Mouse (Mus musculus) erythroid progenitor cell, adult 5-6 weeks (primary cell): Measurements from ENCODE around the gene Cdk6. TPM values are rescaled to one million over a fixed set of nuclear protein-coding genes. Genes with fewer than 3 reads are reported as not detected.

Source experiments
- ATAC-seq: replicated peaks from 2 replicates; pipeline ENCODE4 v1.8.0; 2016; ENCODE audit warnings: moderate number of reproducible peaks, mild to moderate bottlenecking, moderate TSS enrichment, inconsistent platforms; ENCODE audit not compliant: poor library complexity, low FRiP score, severe bottlenecking
- total RNA-seq, 2 experiments: library from RNA; stranded (forward) in 1 of 2; stranded (reverse) in 1 of 2; fragments of 150-400 nt in 1 of 2; fragments of 186-747, 209-891 nt in 1 of 2; gene quantifications; 2 replicates each; pipeline versions ENCODE4 v1.2.3 to v1.2.4; 2015 to 2017; ENCODE audit warnings: low replicate concordance in 2 of 2

Cdk6 gene
- total RNA-seq, 2 experiments from 2014 or later = 10.4 to 26.8 TPM

DNA sequence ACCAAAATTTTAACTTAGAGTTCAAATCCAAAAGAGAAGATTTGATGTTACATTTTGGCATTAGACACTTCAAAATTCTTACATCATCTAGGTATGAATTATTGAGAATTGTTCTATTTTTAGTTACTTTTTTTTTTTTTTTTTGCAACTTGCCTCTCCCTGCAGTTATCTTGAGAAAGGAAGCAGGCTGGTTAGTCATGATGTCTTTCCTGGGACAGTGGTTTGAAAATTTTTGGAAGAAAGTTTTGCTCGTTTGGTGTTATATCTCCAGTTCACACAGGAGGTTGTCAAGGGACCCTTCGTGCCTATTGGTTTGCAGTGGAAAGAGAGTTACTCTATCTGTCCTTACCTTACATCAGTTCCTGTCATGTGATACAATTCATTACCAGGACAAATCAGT is 29.9 kb downstream of the Cdk6 start:
- ATAC-seq = no peak

GRCm38 (mm10) chr5:3373170-3373569 is 31.9 kb downstream of the Cdk6 start:
- ATAC-seq = no peak

GRCm38 (mm10) chr5:3374763-3375162 is 33.5 kb downstream of the Cdk6 start:
- no peak for ATAC-seq

- ATAC-seq = no peak
Measured at GRCm38 (mm10) chr5:3376167-3376566, 34.9 kb downstream of the Cdk6 start.

- no peak for ATAC-seq
Measured at GRCm38 (mm10) chr5:3379252-3379651, 38.0 kb downstream of the Cdk6 start.

- ATAC-seq = no peak
Measured at GRCm38 (mm10) chr5:3380692-3381233, 39.5 kb downstream of the Cdk6 start.

DNA sequence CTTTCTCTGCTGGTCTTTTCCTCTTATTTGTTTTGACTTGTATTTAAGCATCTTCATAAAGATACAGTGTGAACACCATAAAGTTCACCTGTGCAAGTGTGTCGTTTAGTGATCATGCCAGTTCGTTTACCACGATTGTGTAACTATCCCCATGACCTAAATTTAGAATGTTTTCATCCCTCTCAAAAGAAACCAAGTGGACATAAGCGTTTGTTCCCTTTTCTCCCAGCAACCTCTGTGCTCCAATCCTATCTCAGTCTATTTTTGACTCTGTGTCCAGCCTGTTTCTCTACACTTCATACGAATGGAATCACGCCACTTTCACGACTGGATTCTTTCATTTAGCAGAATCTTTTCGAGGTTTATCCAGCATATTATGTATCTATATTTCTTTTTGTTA is 40.5 kb downstream of the Cdk6 start:
- no peak for ATAC-seq

- no peak for ATAC-seq
Measured at GRCm38 (mm10) chr5:3382343-3383040, 41.2 kb downstream of the Cdk6 start.

- no peak for ATAC-seq
Measured at GRCm38 (mm10) chr5:3383547-3383946, 42.3 kb downstream of the Cdk6 start.

- 0 out of 2 replicates have a peak, but pooled peaks have one; percentile 40 for ATAC-seq
Measured at GRCm38 (mm10) chr5:3385078-3385477, 43.8 kb downstream of the Cdk6 start.

DNA sequence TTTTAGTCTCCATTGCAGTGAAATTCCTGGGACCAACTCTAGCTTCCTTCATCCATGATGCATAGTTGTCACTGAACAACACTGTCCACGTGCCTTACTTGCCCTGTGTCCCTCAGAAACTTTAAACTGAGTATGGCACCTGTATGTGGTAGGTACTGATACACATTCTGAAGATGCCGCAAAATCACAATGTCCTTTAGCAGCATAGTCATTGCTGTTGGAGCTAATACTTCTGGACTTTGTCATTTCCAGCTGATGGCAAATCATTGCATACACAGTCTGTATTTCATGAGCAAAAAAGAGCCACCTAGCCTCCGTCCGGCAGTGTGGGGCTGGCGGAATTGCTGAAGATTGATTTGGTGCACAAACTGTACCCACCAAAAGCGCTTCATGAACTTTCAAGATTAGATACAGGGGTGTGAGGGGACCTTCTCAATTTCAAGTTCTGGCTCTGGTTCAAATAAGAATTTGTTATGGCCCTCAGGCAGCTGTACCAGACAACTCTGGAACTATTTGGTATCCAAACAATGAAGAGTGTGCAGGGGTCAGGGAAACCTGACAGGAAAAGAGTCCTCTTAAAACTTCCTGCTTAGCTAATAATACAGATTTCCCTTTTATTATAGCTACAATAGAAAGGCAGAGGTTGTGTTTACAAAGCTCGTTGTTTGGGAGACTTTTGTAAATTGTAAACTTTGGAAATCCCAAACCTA is 44.9 kb downstream of the Cdk6 start:
- ATAC-seq = no peak

DNA sequence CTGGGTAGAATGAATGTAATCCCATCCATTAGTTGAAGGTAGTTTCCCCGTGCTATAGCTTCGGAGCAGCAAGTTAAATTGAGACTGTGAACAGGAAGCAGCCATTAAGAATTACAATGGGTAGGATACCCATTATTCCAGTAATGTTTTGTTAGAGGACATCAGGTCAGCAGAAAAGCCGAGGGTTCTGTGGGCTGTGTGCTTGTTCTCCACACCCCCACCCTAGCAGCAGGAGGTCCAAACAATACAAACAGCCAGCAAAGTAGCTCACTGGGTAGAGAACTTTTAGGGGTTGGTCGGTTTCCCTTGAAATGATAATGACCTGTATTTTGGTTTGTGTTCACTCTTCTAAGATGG is 45.4 kb downstream of the Cdk6 start:
- no peak for ATAC-seq

DNA sequence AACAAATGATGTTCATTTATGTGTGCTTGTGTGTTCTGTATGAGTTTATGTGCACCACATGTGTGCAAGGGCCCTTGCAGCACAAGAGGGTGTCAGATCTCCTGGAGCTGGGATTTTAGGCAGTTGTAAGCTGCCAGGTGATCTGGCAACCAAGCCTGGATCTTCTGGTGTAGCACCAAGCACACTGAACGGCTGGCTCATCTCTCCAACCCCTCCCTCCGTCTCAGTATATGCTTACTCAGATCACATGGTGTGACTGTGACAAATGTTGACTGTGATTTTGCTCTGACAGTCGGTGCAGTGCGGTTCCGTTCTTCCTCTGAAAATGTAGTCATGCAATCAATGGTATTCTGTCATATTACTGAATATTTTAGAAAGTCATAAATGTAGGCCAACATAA is 45.9 kb downstream of the Cdk6 start:
- no peak for ATAC-seq

GRCm38 (mm10) chr5:3392856-3393255 is 51.6 kb downstream of the Cdk6 start:
- ATAC-seq = no peak

DNA sequence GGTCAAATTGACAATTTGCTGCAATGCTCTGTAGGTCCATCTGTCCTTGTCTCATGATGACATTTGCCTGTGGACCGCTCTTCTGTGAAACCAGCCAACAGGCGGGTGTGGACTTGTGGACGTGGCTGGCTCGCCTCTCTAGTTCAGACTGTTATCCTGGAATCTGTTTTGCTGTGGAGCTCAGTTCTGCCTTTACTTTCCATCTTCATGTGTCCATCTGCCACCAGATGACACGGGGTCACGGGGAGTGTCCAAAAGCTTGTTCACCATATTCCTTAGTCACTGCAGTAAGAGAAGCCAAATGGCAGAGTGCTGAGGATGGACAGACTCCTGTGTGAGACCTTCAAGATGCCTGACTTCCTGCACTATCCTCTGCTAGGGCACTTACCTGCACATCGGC is 52.9 kb downstream of the Cdk6 start:
- 0 out of 2 replicates have a peak, but pooled peaks have one; percentile 39 for ATAC-seq

- peak; percentile 78 for ATAC-seq
Measured at GRCm38 (mm10) chr5:3395020-3395419, 53.7 kb downstream of the Cdk6 start.

GRCm38 (mm10) chr5:3396214-3396613 is 54.9 kb downstream of the Cdk6 start:
- ATAC-seq = no peak

- ATAC-seq = no peak
Measured at GRCm38 (mm10) chr5:3396910-3397575, 55.8 kb downstream of the Cdk6 start.

- no peak for ATAC-seq
Measured at GRCm38 (mm10) chr5:3399784-3400494, 58.7 kb downstream of the Cdk6 start.

DNA sequence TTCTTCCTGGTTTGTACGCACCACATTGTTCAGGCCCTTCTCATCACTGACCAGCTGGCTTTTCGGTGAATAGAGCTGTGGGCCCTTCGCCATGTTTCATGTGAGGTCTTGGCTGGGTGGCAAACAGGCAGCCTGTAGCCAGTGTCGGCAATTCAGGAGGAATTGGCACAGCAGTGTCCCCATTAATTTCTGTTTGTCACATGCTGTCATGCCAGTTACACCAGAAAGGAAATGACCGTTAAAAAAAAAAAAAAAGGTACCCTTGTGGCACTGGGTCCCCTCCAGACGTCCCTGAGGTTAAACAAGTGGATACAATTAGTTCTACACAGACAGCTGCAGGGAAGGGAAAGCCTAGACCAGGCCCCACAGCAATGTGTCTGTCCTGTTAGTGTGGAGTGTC is 63.8 kb downstream of the Cdk6 start:
- no peak for ATAC-seq
